Comparison of ENCODE assay signal across 18 mouse cellular contexts in the genomic region with DNA sequence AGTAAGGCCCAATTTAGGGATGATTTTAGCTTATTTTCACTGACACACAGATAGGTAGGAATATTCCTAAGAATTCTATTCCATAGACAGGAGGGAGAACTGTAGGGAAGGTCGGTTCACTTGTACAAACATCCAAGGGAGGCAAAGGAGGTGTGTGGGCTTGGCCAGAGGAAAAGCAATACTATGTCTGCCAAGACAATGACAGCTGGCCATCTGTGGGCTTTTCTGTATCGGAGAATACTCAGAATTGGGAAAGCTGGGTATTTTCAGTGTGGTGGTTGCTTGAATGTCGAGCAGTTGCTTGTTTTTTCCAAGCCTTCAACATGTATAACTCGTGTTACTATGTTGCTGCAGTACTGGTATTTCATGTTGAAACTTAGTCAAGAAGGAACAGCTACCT. TPM values are rescaled to one million over a fixed set of nuclear protein-coding genes. Genes with fewer than 3 reads are reported as not detected.
DNase-seq lines count a peak whose midpoint lies in the region.
"Had no signal": no experiment of that assay in that cellular context is flagged by ENCODE, and none has a peak within 500 bp of the region (broad histone marks: within the 10 kb centered on the region; RNA-seq: fewer than 3 reads in every experiment).

No protein-coding gene starts in this region.

- 77% methylated on average over 4 of the region's 4 CpGs for WGBS in embryonic facial prominence, embryonic 10.5 days

- H3K9me3 ChIP-seq in embryonic facial prominence, embryonic 10.5 days = no peaks in the 10 kb centered on the region
- H3K9me3 ChIP-seq: embryonic facial prominence, embryonic 13.5 days; forebrain, embryonic 15.5 days; G1E; heart, embryonic 15.5 days; limb, embryonic 10.5 days; liver, embryonic 13.5 days; midbrain, embryonic 12.5 days had no signal

- no peak overlapping the region for H3K27ac ChIP-seq in embryonic facial prominence, embryonic 10.5 days (replicated peaks)
- H3K27ac ChIP-seq: embryonic facial prominence, embryonic 13.5 days; forebrain, embryonic 15.5 days; heart, embryonic 15.5 days; limb, embryonic 10.5 days; liver, embryonic 13.5 days; midbrain, embryonic 12.5 days had no signal

- DNase-seq in frontal cortex, postnatal 36 days (ENCODE audit: low spot score in 2 of 2) = peak; percentile 2 to 9
- DNase-seq in frontal cortex, postnatal 14 days (ENCODE audit: low spot score in 2 of 2) = no peak
- peak; percentile 25 to 32 for DNase-seq in right cerebral cortex, postnatal 10 days (ENCODE audit: low spot score in 2 of 2)
- DNase-seq in right cerebral cortex, postnatal 36 days (ENCODE audit: low spot score in 2 of 2) = no peak
- peak; percentile 30 to 48 for DNase-seq in layer of hippocampus, adult 18-20 months (ENCODE audit: low spot score in 2 of 2)
- DNase-seq in embryonic facial prominence, embryonic 10.5 days (ENCODE audit: low spot score) = no peak
- DNase-seq in heart, adult 9 months (ENCODE audit: low spot score in 2 of 2) = no peak
- DNase-seq: adrenal gland, postnatal 25 days; kidney, postnatal 14 days; liver, embryonic 13.5 days; lung, postnatal 14 days had no signal

- no peak overlapping the region for H3K4me3 ChIP-seq in embryonic facial prominence, embryonic 10.5 days
- H3K4me3 ChIP-seq: embryonic facial prominence, embryonic 13.5 days; forebrain, embryonic 15.5 days; heart, embryonic 15.5 days; limb, embryonic 10.5 days; liver, embryonic 13.5 days; midbrain, embryonic 12.5 days had no signal

- no peaks in the 10 kb centered on the region for H3K27me3 ChIP-seq in embryonic facial prominence, embryonic 10.5 days (replicated peaks; ENCODE audit: low read depth, poor library complexity, severe bottlenecking)
- H3K27me3 ChIP-seq: embryonic facial prominence, embryonic 13.5 days; forebrain, embryonic 15.5 days; heart, embryonic 15.5 days; liver, embryonic 13.5 days; midbrain, embryonic 12.5 days had no signal

- peaks cover 3% of the 10 kb centered on the region; the same call in 1 of the 2 replicates for H3K4me1 ChIP-seq in embryonic facial prominence, embryonic 10.5 days
- H3K4me1 ChIP-seq: embryonic facial prominence, embryonic 13.5 days; forebrain, embryonic 15.5 days; heart, embryonic 15.5 days; limb, embryonic 10.5 days; liver, embryonic 13.5 days; midbrain, embryonic 12.5 days had no signal

- no peaks in the 10 kb centered on the region for H3K36me3 ChIP-seq in embryonic facial prominence, embryonic 10.5 days (replicated peaks)
- H3K36me3 ChIP-seq: embryonic facial prominence, embryonic 13.5 days; forebrain, embryonic 15.5 days; G1E; heart, embryonic 15.5 days; limb, embryonic 10.5 days; liver, embryonic 13.5 days; midbrain, embryonic 12.5 days had no signal

RNA-seq across cellular contexts. Expression of a gene that starts 31.5 kb away (rescaled TPM):
- total RNA-seq in layer of hippocampus, adult 18-20 months (2021) = 10 to 100 TPM; 83.6 to 84.4 TPM
- polyA plus RNA-seq in embryonic facial prominence, embryonic 10.5 days (2016; fragmentation: Nextera tagmentation; extraction: Ambion mirVana) = 17.3 and 18.1 TPM in 2 replicates
- total RNA-seq: granulocyte monocyte progenitor cell, adult 5-6 weeks had no signal
- polyA plus RNA-seq: G1E had no signal

Comparison
In these comparisons a context has a peak if more than half of its experiments do, and no peak if none do; other contexts are left out.
1. DNase-seq: peak in frontal cortex, postnatal 36 days (2 of 2), right cerebral cortex, postnatal 10 days (2 of 2) and layer of hippocampus, adult 18-20 months (2 of 2); none in frontal cortex, postnatal 14 days (0 of 2), right cerebral cortex, postnatal 36 days (0 of 2), embryonic facial prominence, embryonic 10.5 days (single experiment) and heart, adult 9 months (0 of 2).